Mouse (Mus musculus): ENCODE measurements around the gene Gm45716. TPM values are rescaled to one million over a fixed set of nuclear protein-coding genes. Genes with fewer than 3 reads are reported as not detected.

The Gm45716 gene
- polyA plus RNA-seq, 1 experiment = 0.62 TPM

DNA sequence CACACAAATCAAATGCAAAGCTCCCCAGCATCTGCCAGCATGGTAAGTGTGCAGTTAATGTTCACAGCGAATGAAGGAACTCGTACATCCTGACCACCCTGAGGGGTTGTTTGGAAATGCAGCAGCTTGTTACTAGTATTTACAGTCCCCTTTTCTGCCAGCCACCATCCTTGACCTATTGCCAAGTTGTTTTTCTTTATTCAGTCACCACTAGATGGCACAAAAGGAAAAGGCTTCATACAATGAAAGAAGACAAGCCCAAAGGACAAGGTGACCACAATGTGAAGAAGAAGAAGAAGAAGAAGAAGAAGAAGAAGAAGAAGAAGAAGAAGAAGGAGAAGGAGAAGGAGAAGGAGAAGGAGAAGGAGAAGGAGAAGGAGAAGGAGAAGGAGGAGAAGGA is 4.1 kb upstream of the Gm45716 start:
- Histone ChIP-seq H3K36me3 (ENCODE audit: control insufficient read depth, insufficient read depth, low read length) (no peaks in the 10 kb centered on the region), H3K27ac (ENCODE audit: insufficient read depth, low read length) (no peak overlapping the region), H3K27me3 (ENCODE audit: control insufficient read depth, insufficient read depth, low read length) (no peaks in the 10 kb centered on the region), H3K4me3 (ENCODE audit: extremely low read depth, insufficient read depth, insufficient read length) (no peak overlapping the region), H3K4me1 (ENCODE audit: control insufficient read depth, insufficient read depth, insufficient read length) (no peaks in the 10 kb centered on the region)
- peak in 1 of 2 experiments; percentile 3 for DNase-seq (ENCODE audit: low read depth in 1 of 2, low spot score in 2 of 2)
- WGBS = 25% methylated on average over 2 of the region's 2 CpGs
- TF ChIP-seq POLR2A (IDR thresholded peaks at IDR 0.05; ENCODE audit: low read depth, low read length) (no peak), CTCF (IDR thresholded peaks at IDR 0.05; ENCODE audit: extremely low read depth, insufficient read depth, insufficient read length, insufficient replicate concordance) (no peak)

DNA sequence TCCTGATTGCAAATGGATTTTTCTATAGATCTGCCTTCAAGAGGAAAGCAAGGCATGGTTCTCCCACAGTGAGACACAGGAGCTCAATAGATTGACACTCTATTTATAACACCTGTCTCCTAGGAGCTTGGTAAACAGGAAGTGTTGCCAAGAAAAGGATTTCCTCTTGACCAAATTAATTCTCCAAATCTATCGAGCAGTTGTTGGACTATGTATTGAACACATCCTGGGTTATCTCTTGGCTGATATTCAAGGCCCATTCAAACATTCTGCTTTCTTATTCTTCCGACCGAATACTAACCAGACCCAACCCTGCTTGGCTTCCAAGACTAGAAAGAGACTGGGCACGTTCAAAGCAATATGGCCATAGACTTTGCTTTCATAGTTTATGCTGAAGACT is 2.7 kb upstream of the Gm45716 start:
- no peak for TF ChIP-seq POLR2A (IDR thresholded peaks at IDR 0.05; ENCODE audit: low read depth, low read length)
- TF ChIP-seq CTCF (IDR thresholded peaks at IDR 0.05; ENCODE audit: extremely low read depth, insufficient read depth, insufficient read length, insufficient replicate concordance) = no peak
- no peak for DNase-seq (ENCODE audit: low read depth in 1 of 2, low spot score in 2 of 2)
- 67% methylated on average over 4 of the region's 4 CpGs for WGBS
- Histone ChIP-seq H3K27ac (ENCODE audit: insufficient read depth, low read length) (no peak overlapping the region), H3K4me3 (ENCODE audit: extremely low read depth, insufficient read depth, insufficient read length) (no peak overlapping the region), H3K4me1 (ENCODE audit: control insufficient read depth, insufficient read depth, insufficient read length) (no peaks in the 10 kb centered on the region), H3K27me3 (ENCODE audit: control insufficient read depth, insufficient read depth, low read length) (no peaks in the 10 kb centered on the region), H3K36me3 (ENCODE audit: control insufficient read depth, insufficient read depth, low read length) (no peaks in the 10 kb centered on the region)

DNA sequence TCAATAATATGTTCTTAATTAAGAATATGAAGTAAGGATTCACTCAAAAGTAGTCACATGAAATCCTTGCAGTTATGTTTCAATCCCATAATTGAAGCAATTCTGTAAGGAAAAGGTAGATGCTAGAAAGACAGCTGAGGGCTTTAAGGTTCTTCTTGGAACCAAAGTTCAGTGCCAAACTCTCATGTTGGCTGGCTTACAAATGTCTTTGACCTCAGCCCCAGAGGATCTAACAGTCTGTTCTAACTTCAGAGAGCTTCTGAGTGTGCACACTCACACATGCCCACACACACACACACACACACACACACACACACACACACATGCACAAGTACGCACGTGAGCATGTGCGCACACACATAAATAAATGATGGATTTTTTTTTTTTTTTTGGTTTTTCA is 2.7 kb downstream of the Gm45716 start:
- Histone ChIP-seq H3K4me1 (ENCODE audit: control insufficient read depth, insufficient read depth, insufficient read length) (no peaks in the 10 kb centered on the region), H3K36me3 (ENCODE audit: control insufficient read depth, insufficient read depth, low read length) (no peaks in the 10 kb centered on the region), H3K27me3 (ENCODE audit: control insufficient read depth, insufficient read depth, low read length) (no peaks in the 10 kb centered on the region), H3K4me3 (ENCODE audit: extremely low read depth, insufficient read depth, insufficient read length) (no peak overlapping the region), H3K27ac (ENCODE audit: insufficient read depth, low read length) (no peak overlapping the region)
- DNase-seq (ENCODE audit: low read depth in 1 of 2, low spot score in 2 of 2) = no peak
- WGBS = 91% methylated on average over 3 of the region's 3 CpGs
- no peak for TF ChIP-seq CTCF (IDR thresholded peaks at IDR 0.05; ENCODE audit: extremely low read depth, insufficient read depth, insufficient read length, insufficient replicate concordance)
- no peak for TF ChIP-seq POLR2A (IDR thresholded peaks at IDR 0.05; ENCODE audit: low read depth, low read length)

DNA sequence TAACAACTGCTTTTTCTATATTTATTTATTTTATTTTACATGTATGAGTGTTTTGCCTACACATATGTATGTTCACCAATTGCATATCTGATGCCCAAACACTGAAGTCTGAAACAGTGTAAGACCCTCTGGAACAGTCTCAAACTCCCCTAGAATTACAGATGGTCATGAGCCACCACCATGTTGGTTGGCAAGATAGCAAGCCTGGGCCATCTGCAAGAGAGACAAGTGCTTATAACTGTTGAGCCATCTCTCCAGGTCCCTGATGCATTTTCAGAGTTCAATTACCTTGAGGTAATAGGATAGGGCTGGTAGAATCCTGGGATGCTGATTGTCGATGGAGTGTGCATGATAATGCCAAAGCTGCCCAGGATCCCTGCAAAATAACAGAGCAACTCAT is 7.5 kb downstream of the Gm45716 start:
- no peak overlapping the region for H3K4me3 ChIP-seq (ENCODE audit: extremely low read depth, insufficient read depth, insufficient read length)
- H3K4me1 ChIP-seq (ENCODE audit: control insufficient read depth, insufficient read depth, insufficient read length) = no peaks in the 10 kb centered on the region
- H3K27me3 ChIP-seq (ENCODE audit: control insufficient read depth, insufficient read depth, low read length) = no peaks in the 10 kb centered on the region
- DNase-seq (ENCODE audit: low read depth in 1 of 2, low spot score in 2 of 2) = no peak
- 89% methylated on average over 1 of the region's 1 CpGs for WGBS
- no peak overlapping the region for H3K27ac ChIP-seq (ENCODE audit: insufficient read depth, low read length)
- no peak for TF ChIP-seq POLR2A (IDR thresholded peaks at IDR 0.05; ENCODE audit: low read depth, low read length)
- TF ChIP-seq CTCF (IDR thresholded peaks at IDR 0.05; ENCODE audit: extremely low read depth, insufficient read depth, insufficient read length, insufficient replicate concordance) = no peak
- H3K36me3 ChIP-seq (ENCODE audit: control insufficient read depth, insufficient read depth, low read length) = no peaks in the 10 kb centered on the region

DNA sequence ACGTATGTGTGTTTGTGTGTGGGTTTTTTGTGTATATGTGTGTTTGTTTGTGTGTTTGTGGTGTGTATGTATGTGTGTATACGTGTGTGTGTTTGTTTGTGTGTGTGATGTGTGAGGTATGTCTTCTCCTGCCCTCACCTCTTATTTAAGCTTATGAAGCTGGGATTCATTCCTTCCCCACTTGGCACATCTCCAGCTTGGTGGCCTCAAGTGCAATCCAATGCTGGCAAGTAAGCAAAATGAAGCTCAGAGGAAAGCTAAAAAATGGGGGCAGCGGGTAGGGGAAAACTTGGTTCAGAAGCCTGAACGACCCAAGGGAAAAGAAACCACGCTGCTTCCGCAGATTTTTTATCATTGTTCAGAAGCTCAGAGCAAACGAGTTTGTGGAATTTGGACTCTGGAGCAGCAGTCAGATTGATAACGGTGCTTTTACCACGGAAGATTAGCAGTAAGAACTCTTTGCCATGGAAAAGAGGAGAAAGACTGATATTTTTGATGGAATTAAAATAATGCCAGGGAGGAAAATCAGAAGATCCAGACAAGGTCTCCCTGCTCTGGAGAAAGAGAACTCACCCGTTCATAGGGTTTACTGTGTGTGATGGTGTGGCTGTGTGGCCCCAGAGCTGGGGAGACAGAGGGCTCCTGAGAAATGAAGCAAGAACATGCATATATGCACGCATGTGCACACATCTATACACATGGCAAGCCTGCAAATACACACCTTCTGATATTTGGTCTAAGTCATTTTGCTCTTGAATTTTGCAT is 8.5 kb downstream of the Gm45716 start:
- no peak overlapping the region for H3K27ac ChIP-seq (ENCODE audit: insufficient read depth, low read length)
- 86% methylated on average over 11 of the region's 11 CpGs for WGBS

DNA sequence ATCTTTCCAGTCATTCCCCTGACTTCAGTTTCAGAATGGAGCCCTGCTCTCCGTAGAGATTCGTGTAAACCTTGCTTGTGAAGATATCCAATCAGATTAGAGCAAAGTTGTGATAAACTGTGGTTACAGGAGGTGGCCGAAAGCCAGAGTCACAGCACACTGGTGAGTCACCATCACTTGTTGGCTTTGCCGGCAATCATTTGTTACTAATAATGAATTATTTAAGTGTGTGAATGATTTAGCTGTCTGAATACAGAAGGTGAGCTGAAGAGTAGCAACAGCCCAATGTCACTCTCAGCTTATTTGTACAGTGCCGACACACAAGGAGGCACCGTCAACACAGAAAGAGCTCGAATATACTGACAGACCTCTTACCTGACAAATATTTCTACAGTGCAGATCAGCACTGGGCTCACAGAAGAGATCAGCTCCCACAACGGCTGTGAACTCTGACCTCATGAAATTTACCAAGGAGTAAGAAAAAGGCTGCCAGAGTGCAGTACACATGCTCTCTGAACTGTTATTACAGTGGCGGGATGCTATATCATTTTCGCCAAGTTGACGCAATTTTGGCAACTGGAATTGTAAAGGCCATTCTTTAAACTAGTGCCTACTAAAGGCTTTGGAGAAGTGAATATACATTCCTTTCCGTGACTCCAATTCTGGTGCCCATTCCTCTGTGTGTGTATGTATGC is 9.2 kb downstream of the Gm45716 start:
- no peak for TF ChIP-seq POLR2A (IDR thresholded peaks at IDR 0.05; ENCODE audit: low read depth, low read length)
- no peak for TF ChIP-seq CTCF (IDR thresholded peaks at IDR 0.05; ENCODE audit: extremely low read depth, insufficient read depth, insufficient read length, insufficient replicate concordance)
- 77% methylated on average over 12 of the region's 12 CpGs for WGBS
- no peak overlapping the region for H3K27ac ChIP-seq (ENCODE audit: insufficient read depth, low read length)
- no peak for DNase-seq (ENCODE audit: low read depth in 1 of 2, low spot score in 2 of 2)
- no peaks in the 10 kb centered on the region for H3K36me3 ChIP-seq (ENCODE audit: control insufficient read depth, insufficient read depth, low read length)
- no peaks in the 10 kb centered on the region for H3K4me1 ChIP-seq (ENCODE audit: control insufficient read depth, insufficient read depth, insufficient read length)
- no peak overlapping the region for H3K4me3 ChIP-seq (ENCODE audit: extremely low read depth, insufficient read depth, insufficient read length)
- H3K27me3 ChIP-seq (ENCODE audit: control insufficient read depth, insufficient read depth, low read length) = no peaks in the 10 kb centered on the region

More for the DNA sequence above, 8.5 kb downstream of the Gm45716 start:
- H3K36me3 ChIP-seq (ENCODE audit: control insufficient read depth, insufficient read depth, low read length) = no peaks in the 10 kb centered on the region
- no peaks in the 10 kb centered on the region for H3K4me1 ChIP-seq (ENCODE audit: control insufficient read depth, insufficient read depth, insufficient read length)
- no peak overlapping the region for H3K4me3 ChIP-seq (ENCODE audit: extremely low read depth, insufficient read depth, insufficient read length)
- DNase-seq (ENCODE audit: low read depth in 1 of 2, low spot score in 2 of 2) = no peak
- H3K27me3 ChIP-seq (ENCODE audit: control insufficient read depth, insufficient read depth, low read length) = no peaks in the 10 kb centered on the region
- TF ChIP-seq CTCF (IDR thresholded peaks at IDR 0.05; ENCODE audit: extremely low read depth, insufficient read depth, insufficient read length, insufficient replicate concordance) (no peak), POLR2A (IDR thresholded peaks at IDR 0.05; ENCODE audit: low read depth, low read length) (no peak)

DNA sequence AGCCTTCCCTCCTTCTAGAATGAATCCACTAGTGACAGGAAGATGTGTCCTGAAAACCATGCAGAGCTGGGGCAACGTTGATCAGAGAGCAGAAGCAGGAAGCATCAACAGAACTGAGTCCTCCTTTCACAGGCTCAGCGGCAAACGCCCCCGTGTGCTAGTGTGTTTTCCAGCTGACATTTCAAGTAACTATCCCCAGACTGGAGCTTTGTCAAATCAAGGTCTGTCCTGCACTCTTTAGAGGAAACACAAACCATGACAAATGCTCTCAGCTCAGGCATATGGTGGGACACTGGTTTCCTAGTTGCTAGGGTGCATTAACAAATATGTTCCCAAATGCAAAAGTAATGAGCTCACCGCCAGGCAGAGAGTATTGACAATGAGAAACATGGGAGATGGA is 10.6 kb downstream of the Gm45716 start:
- no peak overlapping the region for H3K27ac ChIP-seq (ENCODE audit: insufficient read depth, low read length)
- WGBS = 57% methylated on average over 5 of the region's 5 CpGs
- TF ChIP-seq POLR2A (IDR thresholded peaks at IDR 0.05; ENCODE audit: low read depth, low read length) = no peak
- TF ChIP-seq CTCF (IDR thresholded peaks at IDR 0.05; ENCODE audit: extremely low read depth, insufficient read depth, insufficient read length, insufficient replicate concordance) = no peak
- no peak for DNase-seq (ENCODE audit: low read depth in 1 of 2, low spot score in 2 of 2)
- H3K4me3 ChIP-seq (ENCODE audit: extremely low read depth, insufficient read depth, insufficient read length) = no peak overlapping the region
- no peaks in the 10 kb centered on the region for H3K4me1 ChIP-seq (ENCODE audit: control insufficient read depth, insufficient read depth, insufficient read length)
- no peaks in the 10 kb centered on the region for H3K36me3 ChIP-seq (ENCODE audit: control insufficient read depth, insufficient read depth, low read length)
- no peaks in the 10 kb centered on the region for H3K27me3 ChIP-seq (ENCODE audit: control insufficient read depth, insufficient read depth, low read length)

All from spleen, adult 2 months (tissue).